Mouse (Mus musculus) lung, postnatal 25 days (tissue): Measurements from ENCODE around the gene Sp2.

ENCODE experiments used
- DNase-seq: peaks from one replicate; pipeline ENCODE4 v3.0.0; 2022; ENCODE audit warnings: low spot score

The Sp2 gene

DNA sequence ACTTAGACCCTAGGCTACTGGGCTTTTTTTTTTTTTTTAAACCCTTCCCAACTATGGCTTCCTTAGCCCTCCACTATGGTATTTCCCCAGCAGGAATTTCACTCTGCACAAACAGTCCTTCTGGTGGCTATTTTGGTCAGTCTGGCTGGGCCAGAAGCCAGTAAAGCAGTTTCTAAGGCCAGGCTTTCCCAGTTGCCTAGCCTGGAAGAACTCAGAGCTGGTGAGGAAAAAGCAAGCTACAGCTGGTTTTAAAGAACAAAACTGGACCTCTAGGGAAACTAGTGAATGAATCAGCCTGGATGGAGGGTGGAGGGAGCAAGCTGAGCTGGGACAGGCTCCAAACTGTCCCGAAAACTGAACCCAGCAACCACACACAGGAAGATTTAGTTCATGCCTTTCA, 13.0 kb downstream of the Sp2 start:
- peak; percentile 74 for DNase-seq

DNA sequence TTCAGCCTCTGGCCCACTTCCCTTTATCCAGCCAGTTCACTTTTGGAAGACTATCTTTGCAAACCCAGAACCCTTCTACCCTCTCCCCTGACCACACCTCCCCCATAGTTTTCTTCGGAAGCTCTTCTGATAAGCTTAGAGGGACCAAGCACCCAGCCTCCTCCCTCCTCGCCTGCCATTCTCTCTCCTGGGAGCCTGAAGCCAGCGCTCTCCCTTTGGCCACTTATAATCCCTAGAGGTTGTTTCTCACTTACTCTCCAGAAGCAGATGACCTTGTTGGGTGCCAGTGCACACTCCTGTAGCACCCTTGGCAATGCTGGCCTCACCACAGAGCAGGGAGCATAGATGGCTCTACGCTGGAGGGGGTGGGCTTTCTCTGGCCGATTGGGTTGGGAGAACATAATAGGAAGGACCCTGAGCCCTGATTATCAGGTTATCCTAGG, 13.5 kb downstream of the Sp2 start:
- DNase-seq, result no peak

DNA sequence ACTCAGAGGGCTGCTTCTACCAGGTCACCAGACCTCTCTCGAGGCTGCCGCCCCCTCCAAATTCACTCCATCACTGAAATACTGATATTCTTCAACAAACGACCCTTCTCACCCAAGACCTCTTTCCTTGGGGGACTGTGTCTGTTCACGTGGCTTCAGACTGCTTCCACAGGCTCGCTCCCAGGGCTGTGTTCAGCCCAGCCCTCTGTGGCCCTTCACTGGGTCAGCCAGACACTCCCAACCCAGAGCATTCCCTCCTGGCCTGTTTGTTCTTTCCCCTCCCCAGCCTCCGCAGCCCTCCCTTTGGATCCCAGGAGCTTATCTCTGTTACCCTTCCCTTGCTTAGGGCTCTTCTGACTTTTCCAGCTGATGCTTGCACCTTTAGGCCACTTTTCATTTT, 14.3 kb downstream of the Sp2 start:
- DNase-seq, result no peak

DNA sequence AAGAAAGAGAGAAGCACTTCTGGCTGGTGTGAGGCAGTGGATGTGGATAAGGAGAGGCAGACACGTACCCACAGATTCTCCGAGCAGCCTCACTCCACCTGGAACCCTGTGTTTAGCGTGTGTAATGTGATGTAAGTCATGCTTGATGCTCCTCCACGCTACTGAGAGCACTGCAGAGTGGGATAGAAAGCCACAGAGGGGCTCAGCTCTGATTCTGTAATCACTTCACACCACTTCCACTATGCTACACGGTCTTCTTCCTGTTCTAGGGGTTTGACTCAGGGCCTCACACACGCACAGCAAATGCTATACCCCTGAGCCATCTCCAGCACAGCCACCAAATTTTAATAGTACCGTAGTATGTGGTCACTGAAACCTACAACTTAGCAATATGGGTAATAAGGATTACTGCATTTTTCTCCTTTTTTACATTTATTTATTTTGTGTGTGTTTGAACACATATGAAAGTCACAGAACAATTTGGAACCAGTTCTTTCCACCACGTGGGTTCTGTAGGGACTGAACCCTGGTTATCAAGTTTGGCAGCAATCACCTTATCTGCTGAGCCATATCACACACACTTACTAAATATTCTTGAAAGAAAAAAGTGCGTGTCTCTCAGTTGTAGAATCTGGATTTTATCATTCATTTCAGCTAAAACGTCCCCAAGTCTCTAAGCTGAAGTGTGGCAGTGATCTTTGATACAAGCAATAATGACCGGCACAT, 15.1 kb downstream of the Sp2 start:
- no peak for DNase-seq

DNA sequence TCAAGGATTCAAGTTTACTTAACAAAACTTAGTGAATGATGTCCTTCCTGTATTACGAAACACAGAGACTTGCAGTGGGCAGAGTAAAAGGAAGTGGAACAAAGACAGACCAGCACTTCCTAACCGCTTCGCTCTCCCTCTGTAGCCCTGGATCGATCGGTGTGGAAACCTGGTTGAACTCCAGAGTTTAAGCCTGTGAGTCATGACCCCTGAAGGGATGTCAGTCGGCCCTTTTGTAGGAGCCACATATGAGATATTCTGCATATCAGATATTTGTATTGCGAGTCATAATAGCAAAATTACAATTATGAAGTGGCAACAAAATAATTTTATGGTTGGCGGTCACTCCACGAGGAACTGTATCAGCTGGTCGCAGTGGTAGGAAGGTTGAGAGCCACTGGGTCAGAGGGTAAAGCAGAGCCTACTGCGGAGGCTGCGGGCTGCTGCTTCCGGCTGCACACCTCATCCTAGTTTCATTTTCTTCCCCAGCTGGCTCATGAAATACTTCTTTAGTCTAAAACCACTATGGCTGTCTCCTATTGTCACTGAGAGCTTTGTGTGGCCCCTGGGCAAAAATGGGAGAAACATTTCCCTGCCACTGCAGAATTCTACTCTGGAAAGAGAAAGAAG, 15.7 kb downstream of the Sp2 start:
- DNase-seq, result peak; percentile 61

DNA sequence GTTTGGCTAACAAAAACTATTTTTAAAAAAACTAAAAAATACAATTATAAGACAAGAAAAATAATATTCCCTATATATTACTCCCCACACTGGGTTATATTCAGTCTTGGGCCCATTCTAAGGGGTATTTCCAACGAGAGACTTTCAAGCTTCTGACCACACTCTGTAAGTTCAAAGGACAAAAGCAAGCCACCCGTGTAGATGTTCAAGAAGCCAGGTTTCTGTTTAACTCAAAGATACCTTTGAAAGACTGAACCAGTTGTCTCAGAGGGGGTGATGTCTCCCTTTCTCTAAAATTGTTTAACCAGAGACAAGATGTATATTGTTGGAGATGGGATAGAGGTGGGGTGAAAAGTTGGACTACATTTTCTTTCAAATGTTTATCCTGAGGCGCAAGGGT, 16.6 kb downstream of the Sp2 start:
- no peak for DNase-seq

DNA sequence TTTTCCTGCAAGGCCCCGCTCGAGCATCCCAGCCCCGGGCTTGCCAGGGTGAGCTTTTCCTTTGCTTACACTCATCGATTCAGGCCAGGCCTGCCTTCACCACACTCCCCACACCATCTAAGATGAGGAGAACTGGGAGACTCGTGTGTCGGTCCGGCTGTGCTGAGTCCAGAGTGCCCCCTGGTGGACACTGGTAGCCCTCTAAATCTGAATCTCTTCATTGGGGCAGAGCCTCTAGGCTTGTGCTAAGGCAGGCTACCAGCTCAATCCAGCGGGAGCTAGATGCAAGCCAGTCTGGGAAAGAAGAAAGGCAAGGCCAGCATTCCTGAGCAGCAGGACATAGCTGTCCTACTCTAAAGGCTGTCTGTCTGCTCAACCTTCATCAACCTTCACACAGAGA, 19.2 kb downstream of the Sp2 start:
- peak; percentile 91 for DNase-seq

DNA sequence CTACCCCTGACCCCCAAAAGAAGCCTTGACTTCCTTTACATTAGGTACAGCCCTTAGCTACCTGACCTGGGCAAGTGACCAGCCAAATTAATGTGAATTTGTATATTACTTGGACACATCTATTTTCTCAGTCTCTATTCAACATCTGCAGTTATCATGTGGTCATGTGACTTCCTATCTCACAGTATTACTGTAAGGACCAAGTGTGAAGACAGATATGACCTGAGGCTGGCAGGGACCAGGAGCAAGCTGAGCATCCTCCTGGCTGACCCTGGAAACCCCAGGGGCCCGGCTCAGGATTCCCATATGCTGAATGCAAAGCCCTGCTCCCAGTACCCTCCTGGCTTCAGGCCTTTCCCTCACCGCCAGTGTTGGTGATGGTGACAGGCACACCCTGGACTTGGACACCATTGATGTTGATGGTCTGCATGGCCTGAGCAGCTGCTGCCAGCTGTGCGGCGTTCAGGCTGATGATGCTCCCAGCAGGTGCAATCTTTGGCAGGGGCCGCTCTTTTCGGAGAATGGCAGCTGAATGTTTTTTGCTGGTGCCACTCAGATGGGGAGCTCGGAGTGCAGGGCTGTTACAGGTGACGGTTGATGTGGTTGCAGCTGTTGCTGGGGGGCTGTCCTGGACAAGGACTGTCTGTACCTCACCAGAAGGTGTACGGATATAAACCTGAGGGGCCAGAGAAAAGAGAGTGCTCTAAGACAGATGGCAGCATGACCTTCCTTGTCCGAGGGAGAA, 25.5 kb downstream of the Sp2 start:
- no peak for DNase-seq

DNA sequence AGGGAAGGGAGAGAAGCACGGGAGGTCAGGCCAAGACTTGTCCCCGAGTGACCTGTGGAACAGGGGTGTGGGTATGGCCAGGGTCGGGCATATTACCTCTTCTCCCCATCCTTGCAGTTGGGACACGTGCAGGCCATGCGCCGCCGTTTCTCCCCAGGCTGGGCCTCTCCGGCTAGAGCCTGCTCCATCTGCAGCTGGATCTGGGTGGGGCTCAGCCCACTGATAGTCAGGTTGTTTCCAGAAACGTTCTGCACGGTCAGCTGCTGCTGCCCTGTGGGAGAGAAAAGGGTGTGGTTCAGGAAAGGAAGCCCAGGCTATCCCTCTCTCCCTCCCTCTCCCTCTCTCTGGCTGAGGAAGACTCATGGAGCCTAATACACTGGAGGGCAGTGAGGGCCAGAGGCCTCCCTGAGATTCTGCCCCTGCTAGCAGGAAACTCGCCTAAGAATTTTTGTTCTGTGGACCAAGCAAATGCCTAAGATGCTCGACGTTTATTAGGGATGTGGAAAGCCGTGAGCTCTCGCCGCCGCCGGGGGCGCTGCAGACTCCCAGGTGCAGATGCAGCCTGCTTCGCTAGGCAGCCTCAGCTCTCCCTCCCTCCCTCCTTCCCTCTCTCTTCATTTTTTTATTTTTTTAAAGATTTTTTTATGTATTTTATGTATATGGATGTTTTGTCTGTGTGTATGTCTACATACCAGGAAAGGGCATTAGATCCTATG, 26.6 kb downstream of the Sp2 start:
- no peak for DNase-seq

DNA sequence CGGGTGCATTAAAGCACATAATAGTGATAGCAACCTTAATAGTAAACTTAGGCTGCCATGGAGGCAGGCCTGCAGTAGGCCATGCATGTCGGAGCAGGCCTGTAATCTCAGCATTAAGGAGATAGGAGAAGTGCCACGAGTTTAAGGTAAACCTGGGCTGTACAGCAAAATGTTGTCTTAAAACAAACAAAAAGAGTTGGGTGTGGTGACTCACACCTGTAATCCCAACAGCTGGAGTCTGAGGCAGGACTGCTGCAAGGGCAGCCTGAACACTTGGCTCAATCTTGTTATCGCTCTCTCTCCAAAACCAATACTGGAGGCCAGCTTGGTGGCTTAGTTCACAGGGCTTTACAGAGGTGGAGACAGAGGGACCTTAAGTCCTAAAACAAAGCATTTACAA, 27.7 kb downstream of the Sp2 start:
- DNase-seq, result no peak

DNA sequence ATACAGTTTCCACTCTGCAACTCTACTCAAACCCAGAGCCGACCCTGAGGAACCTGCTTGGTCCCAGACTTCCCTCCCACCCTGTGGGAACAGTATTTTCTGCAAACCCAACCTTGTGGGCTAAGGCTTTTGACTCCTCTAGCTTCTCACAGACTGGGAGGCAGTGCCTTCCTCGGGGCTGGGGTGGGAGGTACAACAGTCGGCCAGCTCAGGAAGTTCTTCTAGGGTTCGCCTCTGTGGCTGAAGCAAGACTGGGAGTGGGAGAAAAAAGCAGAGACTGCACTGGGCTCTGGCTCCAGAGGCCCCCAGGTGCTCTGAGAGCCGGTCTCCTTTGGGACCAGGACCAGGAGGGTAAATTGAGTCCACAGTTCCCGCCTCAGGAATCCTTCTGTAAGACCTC, 29.9 kb downstream of the Sp2 start:
- no peak for DNase-seq

DNA sequence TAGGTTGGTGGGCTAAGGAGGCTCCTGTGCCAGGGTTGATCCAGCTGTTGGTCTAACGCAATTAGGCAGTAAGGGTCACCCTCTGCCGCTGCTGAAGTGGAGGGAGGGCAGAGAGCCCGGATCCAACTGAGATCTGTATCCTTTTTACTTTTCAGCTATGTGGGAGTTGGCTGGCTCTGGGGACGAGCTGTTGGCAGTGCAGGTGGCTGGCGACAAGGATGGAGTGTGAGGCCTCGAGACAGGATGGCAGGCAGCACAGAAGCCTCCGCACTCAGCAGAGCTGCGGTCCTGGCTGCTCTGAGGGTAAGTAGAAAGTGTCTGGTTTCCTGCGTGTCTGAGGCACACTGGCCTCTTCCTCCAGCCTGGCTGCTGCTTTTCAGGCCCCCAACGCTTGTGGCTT, 30.3 kb downstream of the Sp2 start:
- DNase-seq, result no peak

DNA sequence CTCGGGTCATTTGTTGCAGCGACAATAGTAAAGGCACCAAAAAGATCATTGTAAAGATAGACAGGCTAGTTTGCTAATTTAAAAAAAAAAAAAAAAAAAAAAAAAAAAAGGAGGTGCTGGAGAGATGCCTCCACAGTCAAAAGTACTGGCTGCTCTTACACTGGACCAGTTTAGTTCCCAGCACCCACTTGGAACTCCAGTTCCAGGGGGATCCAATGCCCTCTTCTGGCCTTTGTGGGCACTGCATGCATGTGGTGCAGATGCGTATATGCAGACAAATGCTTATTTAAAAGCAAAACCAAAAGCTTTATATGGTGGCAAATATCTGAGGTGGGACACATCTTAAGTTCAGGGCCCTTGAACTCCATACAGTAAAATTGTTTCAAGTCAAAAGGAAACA, 32.0 kb downstream of the Sp2 start:
- no peak for DNase-seq

DNA sequence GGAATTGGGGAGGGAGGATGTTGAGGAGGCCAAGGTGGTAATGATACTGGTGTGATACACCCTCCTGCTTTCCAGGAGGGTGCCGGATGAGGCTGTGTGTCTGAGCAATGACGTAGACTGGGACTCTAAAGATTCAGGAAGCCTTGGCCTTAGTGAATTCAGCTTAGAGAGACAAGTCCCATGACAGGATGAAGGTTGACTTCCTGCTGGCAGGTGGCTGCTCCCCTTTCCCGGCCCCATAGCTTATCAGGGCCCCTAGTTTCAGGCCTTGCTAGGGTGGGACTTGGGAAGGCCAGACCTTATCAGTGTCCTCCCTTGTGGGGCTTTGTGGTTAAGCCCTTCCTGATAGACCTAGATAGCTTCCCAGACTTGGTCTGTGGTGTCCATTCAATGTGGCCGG, 34.9 kb downstream of the Sp2 start:
- DNase-seq, result no peak

DNA sequence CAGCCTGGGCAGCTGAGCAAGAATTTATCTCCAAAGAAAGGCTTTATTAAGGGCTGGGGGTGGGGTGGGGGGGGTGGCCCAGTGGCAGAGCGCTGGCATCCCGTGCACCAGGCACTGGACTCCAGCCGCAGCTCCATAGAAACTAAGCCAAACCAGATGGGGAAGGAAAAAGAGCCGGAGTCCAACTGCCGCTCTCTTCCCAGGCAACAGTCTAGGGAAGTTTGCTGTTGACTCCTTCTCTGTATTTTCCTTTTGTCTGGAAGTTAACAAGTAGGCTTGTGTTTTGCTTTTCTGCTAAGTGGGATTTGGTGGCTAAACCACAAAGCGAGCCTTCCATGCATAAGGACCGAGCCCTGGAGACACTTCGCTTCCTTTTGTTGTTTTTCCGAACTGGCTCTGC, 36.3 kb downstream of the Sp2 start:
- DNase-seq, result no peak

DNA sequence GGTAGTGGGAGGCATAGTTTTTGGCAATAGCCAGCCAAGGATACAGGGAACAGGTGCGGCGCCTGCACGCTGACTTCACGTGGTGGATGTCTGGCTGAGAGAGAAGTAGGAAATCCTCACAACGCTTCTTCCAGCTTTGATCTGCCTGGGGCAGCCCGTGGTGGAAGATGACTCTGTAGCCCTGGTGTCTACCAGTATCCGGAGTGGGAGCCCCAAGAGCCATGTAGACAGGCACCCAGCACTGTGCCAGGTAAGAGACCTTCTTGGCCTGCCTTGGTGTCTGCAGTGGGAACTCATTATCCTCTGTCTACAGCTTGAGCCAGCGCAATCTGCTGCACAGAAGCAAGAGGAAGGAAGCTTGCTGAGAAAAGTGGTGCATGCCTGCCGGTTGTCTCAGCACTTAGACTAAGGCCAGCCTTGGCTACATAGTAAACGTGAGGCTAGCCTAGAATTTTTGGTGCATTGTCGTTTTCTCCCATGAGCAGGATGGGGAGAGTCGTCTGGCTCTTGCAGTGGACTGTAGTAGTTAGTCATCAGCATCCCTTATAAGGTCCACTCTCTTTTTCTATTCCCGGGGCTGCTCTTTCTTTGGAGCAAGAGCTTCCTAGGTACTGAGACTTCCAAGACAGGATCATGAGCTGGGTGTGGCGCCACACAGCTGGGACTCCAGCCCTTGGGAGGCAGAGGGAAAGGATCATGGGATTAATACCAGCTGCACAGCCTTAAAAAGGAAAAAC, 37.7 kb downstream of the Sp2 start:
- DNase-seq, result no peak

DNA sequence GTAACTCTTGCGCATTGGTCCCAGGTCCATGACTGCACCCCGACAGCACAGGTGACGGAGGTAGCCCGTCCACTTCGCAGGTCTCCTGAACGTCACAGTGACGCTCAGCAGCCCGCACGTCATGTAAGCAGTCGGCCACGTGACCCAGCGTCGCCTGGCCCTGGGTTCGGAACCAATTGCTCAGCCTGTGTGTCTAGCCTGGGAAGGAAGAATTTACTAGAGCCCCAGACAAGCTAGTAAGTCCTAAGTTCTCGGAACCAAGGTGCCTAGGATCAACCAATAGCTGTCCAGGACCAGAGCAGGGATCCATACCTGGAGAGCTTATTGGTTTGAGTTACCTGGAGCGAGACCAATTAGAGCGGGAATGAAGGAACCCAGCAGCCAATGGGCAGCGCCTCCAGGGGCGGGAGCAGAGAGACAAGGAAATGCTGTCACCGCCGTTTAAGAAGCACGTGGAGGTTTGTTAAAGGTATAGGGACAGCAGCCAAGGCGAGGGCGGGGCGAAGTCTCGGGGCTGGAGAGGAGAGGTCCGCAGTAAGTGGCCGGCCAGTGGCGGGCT, 38.9 kb downstream of the Sp2 start, which contains the start of gene Pnpo:
TSS of gene Pnpo (minus strand) at position 241 of the 559 bp plus-strand sequence.
- peak; percentile 97 for DNase-seq

DNA sequence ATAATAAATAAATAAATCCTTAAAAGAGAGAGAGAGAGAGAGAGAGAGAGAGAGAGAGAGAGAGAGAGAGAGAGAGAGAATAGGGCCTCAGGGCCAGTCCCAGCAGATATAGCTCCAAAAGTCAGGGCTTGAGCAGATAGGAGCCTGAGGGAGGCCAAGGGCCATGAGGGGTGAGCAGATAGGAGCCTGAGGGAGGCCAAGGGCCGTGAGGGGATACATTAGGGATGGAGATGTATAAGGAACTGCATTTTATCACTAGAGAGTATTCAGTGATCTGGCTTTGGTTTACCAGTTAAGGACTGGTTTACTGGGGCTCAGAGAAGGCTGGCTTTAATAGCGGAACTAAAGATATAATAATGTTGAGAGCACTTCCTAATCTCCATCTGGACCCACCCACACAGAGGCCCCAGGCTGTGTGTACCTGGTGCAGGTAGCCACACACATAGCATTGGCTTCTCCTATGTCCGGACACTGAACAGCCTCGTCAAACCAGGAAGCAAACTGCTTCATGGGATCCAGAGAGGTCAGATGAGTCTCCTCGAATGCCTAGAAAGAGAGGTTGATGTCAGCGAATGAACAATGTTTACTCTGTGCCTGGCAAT, 40.7 kb downstream of the Sp2 start:
- no peak for DNase-seq

DNA sequence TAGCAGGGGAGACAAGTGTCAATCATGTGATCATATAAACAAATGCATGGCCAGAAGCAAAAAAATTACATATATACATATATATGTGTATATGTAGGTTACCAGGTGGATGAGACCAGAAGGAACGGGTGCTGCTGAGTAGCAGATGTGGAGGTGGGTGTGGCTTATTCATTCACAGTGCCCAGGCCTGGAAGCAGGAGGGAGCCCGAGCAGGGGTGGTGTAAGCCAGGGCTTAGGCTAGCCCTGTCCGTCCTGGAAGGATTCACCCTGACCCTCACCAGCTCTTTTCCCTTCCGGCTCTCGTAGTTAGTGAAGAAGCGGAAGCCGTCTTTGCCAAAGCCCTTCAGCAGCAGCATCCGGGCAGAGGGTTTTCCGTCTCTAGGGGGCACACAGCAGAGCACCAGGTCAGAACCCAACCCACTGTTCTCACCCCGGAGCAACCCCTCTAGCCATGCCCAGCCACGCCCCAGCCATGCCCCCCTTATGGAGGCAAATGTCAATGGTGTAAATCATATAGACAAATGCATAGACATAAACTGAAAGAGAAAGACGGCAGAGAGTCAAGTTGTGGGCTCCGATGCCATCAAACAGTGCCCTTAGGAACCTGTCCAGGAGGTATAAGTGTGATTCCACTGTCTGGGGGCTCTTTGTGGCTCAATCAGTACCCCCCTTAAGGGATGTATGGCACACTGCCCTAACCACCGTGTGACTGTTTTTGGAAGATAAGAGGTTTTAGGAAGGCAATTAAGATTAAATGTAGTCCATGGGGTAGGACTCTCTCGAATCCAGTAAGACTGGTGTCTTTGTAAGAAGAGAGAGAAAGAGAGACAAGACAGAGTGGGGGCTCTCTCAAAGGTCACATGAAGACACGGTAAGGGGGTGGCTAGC, 41.9 kb downstream of the Sp2 start:
- DNase-seq, result no peak

DNA sequence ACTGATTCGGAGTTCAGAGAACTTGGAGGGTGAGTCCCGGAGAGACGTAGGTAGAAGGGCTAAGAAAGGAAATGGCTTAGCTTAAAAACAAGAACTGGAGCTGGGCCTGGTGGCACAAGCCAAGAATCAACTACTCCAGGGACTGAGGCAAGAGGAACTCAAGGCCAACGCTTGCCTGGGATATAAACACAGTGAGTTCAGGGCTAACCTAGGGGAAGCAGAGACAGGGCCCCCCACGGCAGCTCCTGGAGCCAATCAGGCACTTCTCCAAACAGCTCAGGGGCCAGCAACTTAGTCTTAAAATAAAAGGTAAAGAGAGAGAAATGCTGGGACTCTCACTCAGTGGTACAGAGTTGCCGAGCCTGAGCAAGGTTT, 44.3 kb downstream of the Sp2 start:
- DNase-seq, result no peak
